Mouse (Mus musculus) lung, adult 2 months (tissue): ENCODE data around the gene Zfp952.
"Not testable (repeated sequence)": the region's sequence is repeated elsewhere in the genome, so short reads cannot be mapped to it uniquely, and the experiment has no call there.

Source experiments
- CTCF ChIP-seq: fragments of 200-500 bp; IDR thresholded peaks from 2 replicates; pipeline ENCODE4 v1.5.1; 2011; ENCODE audit warnings: mild to moderate bottlenecking, low read length, control low read depth; ENCODE audit not compliant: insufficient read depth
- POLR2A ChIP-seq: fragments of 200-500 bp; IDR thresholded peaks from 2 replicates; pipeline ENCODE4 v1.6.1; 2011; ENCODE audit warnings: low read depth, mild to moderate bottlenecking, control low read depth, low read length, borderline replicate concordance; ENCODE audit errors: extremely low read depth

- TF ChIP-seq CTCF, POLR2A: not testable (repeated sequence)
Measured at GRCm38 (mm10) chr17:33020434-33020833, 27.5 kb downstream of the Zfp952 start.
